Mouse (Mus musculus) embryonic facial prominence, embryonic 15.5 days (tissue): Measurements from ENCODE around the gene Ces2a. TPM values are rescaled to one million over a fixed set of nuclear protein-coding genes. Genes with fewer than 3 reads are reported as not detected.

ENCODE experiments used
- ATAC-seq: fragments of 200-750 bp; cut with Nextera tagmentation; 2 replicates; pipeline ENCODE4 v1.8.0; 2017; ENCODE audit warnings: low read depth, moderate TSS enrichment; ENCODE audit not compliant: insufficient number of reproducible peaks, low FRiP score, low TSS enrichment
- H3K27ac ChIP-seq: fragments of 300-500 bp; sonication (generic); replicated peaks from 2 replicates; pipeline ENCODE4 v1.5.1; 2015; ENCODE audit warnings: mild to moderate bottlenecking, inconsistent platforms
- H3K27me3 ChIP-seq: fragments of 300-500 bp; sonication (generic); 2 replicates; pipeline ENCODE4 v1.6.1; 2015; ENCODE audit warnings: inconsistent platforms
- H3K36me3 ChIP-seq: fragments of 300-500 bp; sonication (generic); 2 replicates; pipeline ENCODE4 v1.6.1; 2015; ENCODE audit warnings: mild to moderate bottlenecking, inconsistent platforms
- H3K4me1 ChIP-seq: fragments of 300-500 bp; sonication (generic); 2 replicates; pipeline ENCODE4 v1.6.1; 2015; ENCODE audit warnings: inconsistent platforms
- H3K4me2 ChIP-seq: fragments of 300-500 bp; sonication (generic); replicated peaks from 2 replicates; pipeline ENCODE4 v1.6.1; 2015; ENCODE audit warnings: mild to moderate bottlenecking, inconsistent platforms
- H3K4me3 ChIP-seq: fragments of 300-500 bp; sonication (generic); replicated peaks from 2 replicates; pipeline ENCODE4 v1.5.1; 2015; ENCODE audit warnings: mild to moderate bottlenecking, inconsistent platforms
- H3K9ac ChIP-seq: fragments of 300-500 bp; sonication (generic); 2 replicates; pipeline ENCODE4 v1.6.1; 2015; ENCODE audit warnings: inconsistent platforms
- H3K9me3 ChIP-seq: fragments of 300-500 bp; sonication (generic); replicated peaks from 2 replicates; pipeline ENCODE4 v1.6.1; 2016; ENCODE audit warnings: inconsistent platforms
- WGBS: fragments of 180-500 bp; shearing (Covaris S2); methylation state at CpG from one replicate; pipeline ENCODE4 v1.1.7; 2015; 5-methylcytosine and 5-hydroxymethylcytosine counted together
- microRNA-seq: library from miRNA; unstranded; fragments of <30 nt; microRNA quantifications from one replicate; pipeline ENCODE4, GENCODE M21; 2016; ENCODE audit warnings: borderline number of aligned reads
- polyA plus RNA-seq: library from polyadenylated mRNA; unstranded; fragments of >200 nt; fragmentation: Nextera tagmentation; extraction: Ambion mirVana; gene quantifications from 2 replicates; pipeline ENCODE4 v1.2.1, GENCODE M21; 2015

The Ces2a gene
- polyA plus RNA-seq, 1 experiment from 2014 or later: not detected

DNA sequence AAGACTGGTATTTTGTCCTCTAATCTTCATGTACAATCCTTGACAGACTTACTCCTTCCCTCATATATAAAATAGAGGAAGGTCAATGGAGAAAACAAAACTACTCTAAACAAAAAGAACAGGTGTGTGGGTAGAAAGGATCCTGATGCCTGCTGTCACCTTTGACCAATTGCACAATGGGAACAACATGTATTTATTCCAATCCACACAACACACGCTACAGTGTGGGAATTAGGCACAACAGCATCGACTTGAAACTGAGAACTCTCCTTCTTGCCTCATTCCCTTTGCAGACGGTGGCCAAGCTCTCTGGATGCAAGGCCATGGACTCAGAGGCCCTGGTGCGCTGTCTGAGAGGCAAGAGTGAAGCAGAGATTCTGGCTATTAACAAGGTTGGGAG, 27.3 kb downstream of the Ces2a start:
- Histone ChIP-seq H3K4me1 (no peaks in the 10 kb centered on the region), H3K4me2 (no peak overlapping the region), H3K9ac (no peak overlapping the region), H3K4me3 (no peak overlapping the region), H3K27me3 (no peaks in the 10 kb centered on the region), H3K27ac (no peak overlapping the region), H3K9me3 (no peaks in the 10 kb centered on the region), H3K36me3 (no peaks in the 10 kb centered on the region)
- no peak for ATAC-seq
- 81% methylated on average over 4 of the region's 4 CpGs for WGBS

DNA sequence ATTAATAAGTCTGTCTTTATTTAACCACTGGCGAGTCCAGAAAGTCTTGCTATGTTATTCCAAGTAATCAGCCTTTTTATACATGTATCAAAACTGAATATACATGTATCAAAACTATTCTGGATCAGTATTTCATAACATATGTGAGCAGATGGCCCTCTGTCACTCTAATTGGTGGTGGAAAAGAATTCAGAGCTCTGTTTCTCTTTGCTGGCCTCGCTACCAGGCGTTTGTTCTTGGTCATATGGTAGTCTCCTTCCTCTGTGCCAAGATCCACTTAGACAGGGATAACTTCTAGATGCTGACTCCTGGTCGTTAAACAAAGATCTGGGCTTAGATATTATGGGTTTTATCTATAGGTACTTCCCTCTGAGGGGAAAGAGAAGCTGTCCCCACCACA, 32.7 kb downstream of the Ces2a start:
- Histone ChIP-seq H3K9me3 (no peaks in the 10 kb centered on the region), H3K27me3 (no peaks in the 10 kb centered on the region), H3K9ac (no peak overlapping the region), H3K4me2 (no peak overlapping the region), H3K4me1 (no peaks in the 10 kb centered on the region), H3K36me3 (no peaks in the 10 kb centered on the region), H3K27ac (no peak overlapping the region), H3K4me3 (no peak overlapping the region)
- 62% methylated on average over 4 of the region's 4 CpGs for WGBS
- no peak for ATAC-seq

DNA sequence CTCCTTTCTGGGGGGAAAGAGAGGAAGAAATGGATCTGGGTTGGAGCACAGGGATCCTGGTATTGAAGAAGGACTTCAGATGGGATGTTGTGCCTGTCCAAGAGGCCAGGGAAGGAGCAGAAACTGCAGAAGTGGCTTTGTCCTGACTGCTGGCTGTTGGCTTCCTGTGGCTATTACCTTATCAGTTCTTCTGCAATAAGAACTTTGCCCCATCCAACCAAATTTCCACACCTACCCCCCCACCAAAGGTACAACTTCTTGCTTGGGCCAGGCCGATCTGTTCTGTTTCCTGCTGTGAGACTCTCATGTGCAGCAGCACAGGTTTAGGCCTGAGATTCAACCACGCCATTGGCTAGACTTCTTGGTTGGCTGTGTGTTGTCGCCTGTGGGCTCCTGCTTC, 36.6 kb downstream of the Ces2a start:
- ATAC-seq: no peak
- Histone ChIP-seq H3K27me3 (no peaks in the 10 kb centered on the region), H3K9ac (no peak overlapping the region), H3K4me2 (no peak overlapping the region), H3K4me1 (no peaks in the 10 kb centered on the region), H3K4me3 (no peak overlapping the region), H3K9me3 (no peaks in the 10 kb centered on the region), H3K36me3 (no peaks in the 10 kb centered on the region), H3K27ac (no peak overlapping the region)
- WGBS: 90% methylated on average over 3 of the region's 3 CpGs

DNA sequence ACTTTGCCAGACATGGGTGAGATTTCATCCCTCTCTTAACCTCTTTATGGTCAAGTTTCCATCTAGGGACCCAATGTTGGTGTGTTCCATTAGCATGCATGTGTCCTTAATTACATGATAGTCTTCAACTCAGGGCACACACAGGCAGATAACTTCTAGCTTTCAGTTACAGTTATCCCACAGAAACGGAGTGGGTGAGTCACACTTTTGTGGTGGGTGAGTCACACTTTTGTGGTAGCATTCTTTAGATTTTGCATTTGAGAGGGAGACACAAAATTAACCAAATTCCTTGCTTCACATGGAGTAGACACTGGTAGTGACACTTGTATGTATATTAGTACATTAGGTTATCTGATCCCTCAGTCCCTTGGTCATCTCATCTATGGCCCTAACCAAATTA, 53.2 kb downstream of the Ces2a start:
- H3K36me3 ChIP-seq: no peaks in the 10 kb centered on the region
- H3K27ac ChIP-seq: no peak overlapping the region
- ATAC-seq: no peak
- no peaks in the 10 kb centered on the region for H3K27me3 ChIP-seq
- H3K9me3 ChIP-seq: no peaks in the 10 kb centered on the region
- H3K4me1 ChIP-seq: no peaks in the 10 kb centered on the region
- no peak overlapping the region for H3K4me3 ChIP-seq
- H3K9ac ChIP-seq: no peak overlapping the region
- H3K4me2 ChIP-seq: no peak overlapping the region
- WGBS: 60% methylated on average over 1 of the region's 1 CpGs

DNA sequence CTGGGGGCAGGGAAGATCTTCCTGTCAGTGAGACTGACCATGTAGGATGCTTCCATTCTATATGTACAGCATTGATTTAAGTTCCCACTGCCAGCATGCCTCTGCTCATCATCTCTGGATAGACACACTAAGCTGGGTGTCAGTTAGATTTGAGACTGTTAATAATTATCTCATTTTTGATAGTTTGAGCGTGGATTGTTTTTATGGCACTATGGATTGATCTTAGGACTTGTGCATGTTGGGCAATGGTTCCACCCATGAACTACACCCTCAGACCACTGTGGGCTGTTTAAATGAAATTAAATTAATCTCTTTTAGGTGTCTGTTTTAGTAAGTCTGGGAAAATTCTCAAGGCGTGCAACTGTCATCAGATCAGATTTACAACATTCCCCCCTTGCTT, 55.1 kb downstream of the Ces2a start:
- H3K4me3 ChIP-seq: no peak overlapping the region
- no peak overlapping the region for H3K9ac ChIP-seq
- no peak overlapping the region for H3K4me2 ChIP-seq
- H3K36me3 ChIP-seq: no peaks in the 10 kb centered on the region
- no peaks in the 10 kb centered on the region for H3K9me3 ChIP-seq
- no peak for ATAC-seq
- H3K27ac ChIP-seq: no peak overlapping the region
- H3K27me3 ChIP-seq: no peaks in the 10 kb centered on the region
- H3K4me1 ChIP-seq: no peaks in the 10 kb centered on the region
- 68% methylated on average over 2 of the region's 2 CpGs for WGBS

DNA sequence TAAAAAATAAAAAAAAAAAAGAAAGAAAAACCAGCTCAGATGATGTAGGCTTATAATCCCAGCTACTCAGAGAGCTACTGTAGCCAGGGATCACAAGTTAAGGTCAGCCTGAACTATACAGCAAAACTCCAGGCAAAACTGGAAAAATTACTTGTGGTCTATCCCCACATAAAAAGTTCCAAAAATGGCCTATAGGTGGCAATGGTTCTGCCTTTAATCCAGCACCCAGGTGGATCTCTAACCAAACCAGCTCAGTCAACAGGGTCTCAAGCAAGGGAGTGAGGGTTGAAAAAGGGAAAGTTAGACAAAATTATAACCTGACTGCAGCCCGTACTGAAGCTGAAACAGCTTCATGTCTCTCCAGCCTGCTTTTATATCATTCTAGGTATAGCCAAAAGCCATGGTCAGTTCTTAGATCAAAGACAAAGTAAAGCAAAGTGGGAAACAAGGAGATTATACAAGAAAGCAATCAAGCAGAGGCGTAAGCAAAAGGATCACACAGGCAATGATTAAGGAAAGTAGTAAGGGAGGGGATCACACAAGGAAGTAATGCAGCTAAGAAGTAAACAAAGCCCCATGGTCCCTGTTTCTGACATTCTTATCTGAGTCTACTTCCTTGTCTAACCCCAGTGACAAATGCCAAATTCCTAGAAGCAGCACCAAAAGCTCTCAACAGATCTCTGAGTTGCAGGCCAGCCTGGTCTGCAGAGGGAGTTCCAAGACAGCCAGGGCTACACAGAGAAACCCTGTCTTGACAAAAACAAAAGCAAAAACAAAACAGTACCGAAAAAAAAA, 56.3 kb downstream of the Ces2a start:
- 62% methylated on average over 3 of the region's 3 CpGs for WGBS
- H3K4me3 ChIP-seq: no peak overlapping the region

More for the DNA sequence above, 56.3 kb downstream of the Ces2a start:
- no peaks in the 10 kb centered on the region for H3K27me3 ChIP-seq
- no peaks in the 10 kb centered on the region for H3K9me3 ChIP-seq
- no peak for ATAC-seq
- no peak overlapping the region for H3K27ac ChIP-seq
- H3K9ac ChIP-seq: no peak overlapping the region
- no peaks in the 10 kb centered on the region for H3K4me1 ChIP-seq
- H3K4me2 ChIP-seq: no peak overlapping the region
- H3K36me3 ChIP-seq: no peaks in the 10 kb centered on the region

Small RNA genes lying within 50 kb of the gene (microRNA-seq; reads per million reads assigned to microRNA genes)
- not detected for gene Gm44328

Other genes with a start within 250 kb of the Ces2a start
- 0.48 and 0.55 TPM in 2 replicates for gene Terb1, start 224.1 kb upstream of the Ces2a start, polyA plus RNA-seq
- 91.9 and 94.5 TPM in 2 replicates for gene Nae1, start 199.4 kb upstream of the Ces2a start, polyA plus RNA-seq
- gene Car7, start 199.3 kb upstream of the Ces2a start, polyA plus RNA-seq: 1.1 and 1.2 TPM in 2 replicates
- gene Pdp2, start 142.6 kb upstream of the Ces2a start, polyA plus RNA-seq: 9.0 and 9.3 TPM in 2 replicates
- gene Cdh16, start 109.6 kb upstream of the Ces2a start, polyA plus RNA-seq: 0.40 TPM in 1 of 2 replicates, not detected in the other
- gene Rrad, start 102.7 kb upstream of the Ces2a start, polyA plus RNA-seq: 22.8 and 31.0 TPM in 2 replicates
- gene Ciao2b, start 92.0 kb upstream of the Ces2a start, polyA plus RNA-seq: 90.6 and 91.9 TPM in 2 replicates
- gene Ces2b, start 97.6 kb downstream of the Ces2a start, polyA plus RNA-seq: 0.11 and 0.24 TPM in 2 replicates
- gene Ces2c, start 113.1 kb downstream of the Ces2a start, polyA plus RNA-seq: not detected in 2 replicates
- 0.42 and 0.49 TPM in 2 replicates for gene Ces2e, start 192.3 kb downstream of the Ces2a start, polyA plus RNA-seq
- 0.50 and 0.51 TPM in 2 replicates for gene Ces2f, start 213.4 kb downstream of the Ces2a start, polyA plus RNA-seq
- 9.7 and 10.4 TPM in 2 replicates for gene Ces2g, start 227.7 kb downstream of the Ces2a start, polyA plus RNA-seq